Mouse (Mus musculus) hindbrain, embryonic 12.5 days (tissue): ENCODE results near the gene Kat6b. TPM values are rescaled to one million over a fixed set of nuclear protein-coding genes. Genes with fewer than 3 reads are reported as not detected.

Source experiments
- ATAC-seq: fragments of 200-750 bp; cut with Nextera tagmentation; 2 replicates; pipeline ENCODE4 v1.8.0; 2017; ENCODE audit warnings: moderate TSS enrichment; ENCODE audit not compliant: low FRiP score
- H3K27ac ChIP-seq: fragments of 300-500 bp; sonication (generic); 2 replicates; pipeline ENCODE4 v1.5.1; 2016; ENCODE audit warnings: mild to moderate bottlenecking
- H3K27me3 ChIP-seq: fragments of 300-500 bp; sonication (generic); 2 replicates; pipeline ENCODE4 v1.6.1; 2016; ENCODE audit warnings: mild to moderate bottlenecking
- H3K36me3 ChIP-seq: fragments of 300-500 bp; sonication (generic); 2 replicates; pipeline ENCODE4 v1.6.1; 2016; ENCODE audit warnings: mild to moderate bottlenecking
- H3K4me1 ChIP-seq: fragments of 300-500 bp; sonication (generic); 2 replicates; pipeline ENCODE4 v1.6.1; 2016
- H3K4me2 ChIP-seq: fragments of 300-500 bp; sonication (generic); replicated peaks from 2 replicates; pipeline ENCODE4 v1.6.1; 2016; ENCODE audit warnings: mild to moderate bottlenecking
- H3K4me3 ChIP-seq: fragments of 300-500 bp; sonication (generic); 2 replicates; pipeline ENCODE4 v1.5.1; 2016; ENCODE audit warnings: mild to moderate bottlenecking
- H3K9ac ChIP-seq: fragments of 300-500 bp; sonication (generic); 2 replicates; pipeline ENCODE4 v1.6.1; 2016; ENCODE audit warnings: mild to moderate bottlenecking, moderate library complexity
- H3K9me3 ChIP-seq: fragments of 300-500 bp; sonication (generic); replicated peaks from 2 replicates; pipeline ENCODE4 v1.6.1; 2016; ENCODE audit warnings: mild to moderate bottlenecking
- WGBS: fragments of 180-500 bp; shearing (Covaris S2); methylation state at CpG from one replicate; pipeline ENCODE4 v1.1.7; 2016; 5-methylcytosine and 5-hydroxymethylcytosine counted together
- polyA plus RNA-seq: library from polyadenylated mRNA; unstranded; fragments of >200 nt; fragmentation: Nextera tagmentation; extraction: Ambion mirVana; gene quantifications from 2 replicates; pipeline ENCODE4 v1.2.1, GENCODE M21; 2016

Gene Kat6b
- polyA plus RNA-seq, 1 experiment from 2014 or later, result 27.1 TPM

DNA sequence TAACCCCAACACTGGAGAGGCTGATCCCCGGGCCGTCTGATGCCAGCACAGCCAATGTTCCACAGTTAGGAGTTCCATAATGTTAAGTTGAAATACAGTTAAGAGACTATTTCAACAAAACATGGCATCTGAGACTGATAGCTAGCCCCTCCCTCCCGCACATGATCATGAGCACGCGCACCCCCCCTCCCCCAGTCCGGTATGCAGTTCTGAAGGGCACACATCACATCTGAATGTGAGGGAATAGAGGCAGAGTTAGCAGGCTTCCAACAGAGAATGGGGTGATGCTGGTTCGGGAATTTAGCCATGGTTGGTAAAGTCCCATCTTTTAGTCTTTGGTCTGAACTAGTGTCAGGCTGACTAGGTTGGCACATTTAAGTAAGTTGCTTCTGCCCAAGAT lies 70.4 kb downstream of the Kat6b start:
- Histone ChIP-seq H3K36me3 (no peaks in the 10 kb centered on the region), H3K9ac (no peak overlapping the region), H3K4me3 (no peak overlapping the region), H3K4me1 (peaks cover 33% of the 10 kb centered on the region), H3K27ac (no peak overlapping the region), H3K27me3 (no peaks in the 10 kb centered on the region), H3K4me2 (no peak overlapping the region), H3K9me3 (no peaks in the 10 kb centered on the region)
- WGBS, result 89% methylated on average over 7 of the region's 7 CpGs
- ATAC-seq, result no peak

DNA sequence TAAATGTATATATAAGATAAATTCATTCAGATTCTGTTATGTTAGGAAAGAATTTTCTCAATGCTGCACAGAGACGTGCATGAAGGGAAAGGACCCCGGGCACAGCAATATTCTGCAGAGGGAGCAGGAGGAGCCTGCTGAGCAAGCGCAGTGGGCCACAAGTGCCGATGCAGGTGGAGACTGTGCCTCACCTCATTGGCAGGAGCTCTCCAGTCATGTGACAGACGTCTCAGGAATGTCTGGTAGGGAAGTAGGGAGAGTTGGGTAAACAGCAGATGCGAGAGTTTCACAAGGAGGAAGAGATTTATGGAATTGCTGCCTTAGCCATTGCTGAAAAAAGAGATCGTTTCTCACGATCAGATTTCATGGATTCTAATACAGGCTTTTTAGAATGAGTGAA lies 71.7 kb downstream of the Kat6b start:
- no peaks in the 10 kb centered on the region for H3K27me3 ChIP-seq
- no peak overlapping the region for H3K27ac ChIP-seq
- H3K9me3 ChIP-seq, result no peaks in the 10 kb centered on the region
- H3K9ac ChIP-seq, result no peak overlapping the region
- H3K4me3 ChIP-seq, result no peak overlapping the region
- WGBS, result 76% methylated on average over 8 of the region's 8 CpGs
- H3K4me2 ChIP-seq, result no peak overlapping the region
- no peaks in the 10 kb centered on the region for H3K36me3 ChIP-seq
- peaks cover 20% of the 10 kb centered on the region for H3K4me1 ChIP-seq
- no peak for ATAC-seq

DNA sequence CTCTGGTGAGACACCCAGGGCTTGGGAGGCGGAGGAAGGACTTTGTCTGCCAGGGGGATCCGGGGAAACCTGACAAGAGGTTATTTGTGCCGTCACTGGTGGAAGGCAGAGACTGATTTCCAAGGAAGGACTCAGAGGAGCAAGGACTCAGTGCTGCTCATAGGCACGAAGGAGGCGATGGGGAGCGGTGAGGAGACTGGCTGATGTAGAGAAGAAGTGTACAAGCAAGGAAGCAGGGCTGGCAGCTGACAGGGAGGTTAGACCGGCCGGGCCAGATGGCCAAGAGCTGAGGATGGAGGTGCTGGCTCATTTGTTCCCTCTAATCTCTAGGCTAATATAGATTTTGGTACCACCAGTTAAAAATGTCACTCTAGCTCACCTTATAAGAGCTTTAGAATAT lies 72.8 kb downstream of the Kat6b start:
- Histone ChIP-seq H3K4me3 (no peak overlapping the region), H3K36me3 (no peaks in the 10 kb centered on the region), H3K27ac (no peak overlapping the region), H3K9ac (no peak overlapping the region), H3K4me1 (peaks cover 19% of the 10 kb centered on the region), H3K27me3 (no peaks in the 10 kb centered on the region), H3K9me3 (no peaks in the 10 kb centered on the region), H3K4me2 (no peak overlapping the region)
- no peak for ATAC-seq
- WGBS, result 82% methylated on average over 8 of the region's 8 CpGs

DNA sequence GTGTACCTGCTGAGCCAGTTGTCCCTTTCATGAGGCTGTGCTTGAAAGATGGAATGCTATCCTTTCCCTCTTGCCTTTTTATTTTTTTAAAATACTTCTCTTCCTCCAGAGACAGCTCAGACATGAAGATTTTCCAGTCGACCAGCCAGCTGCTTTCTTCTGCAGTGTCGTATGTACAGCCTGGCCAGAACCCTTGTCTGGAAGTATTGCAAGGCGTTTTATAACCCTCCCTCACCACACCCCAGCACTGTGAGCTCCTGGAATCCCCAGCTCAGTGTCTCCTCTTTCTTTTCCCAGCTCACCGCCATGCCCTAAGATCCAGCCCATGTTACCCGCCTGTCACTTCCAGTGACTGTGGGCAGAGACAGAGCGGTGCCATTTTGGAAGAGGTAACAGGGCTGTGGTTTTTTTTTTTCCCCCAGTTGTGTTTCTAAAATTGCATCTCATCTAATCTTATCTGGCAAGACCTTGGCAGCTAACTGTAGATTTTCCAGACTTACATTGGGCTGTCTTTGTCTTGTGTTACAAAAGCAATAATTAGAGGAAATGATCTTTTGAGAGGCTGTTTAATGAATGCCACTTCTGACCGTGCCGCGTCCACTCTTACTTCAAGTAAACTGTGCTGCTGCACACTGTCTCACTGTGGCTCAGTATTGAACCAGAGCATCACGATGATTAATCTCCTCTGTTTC lies 77.4 kb downstream of the Kat6b start:
- H3K9ac ChIP-seq, result no peak overlapping the region
- no peak overlapping the region for H3K4me3 ChIP-seq
- H3K4me1 ChIP-seq, result peaks cover 10% of the 10 kb centered on the region
- no peaks in the 10 kb centered on the region for H3K27me3 ChIP-seq
- 0 out of 2 replicates have a peak overlapping the region, but pooled peaks have one; percentile 24 for H3K27ac ChIP-seq
- 71% methylated on average over 10 of the region's 10 CpGs for WGBS
- H3K36me3 ChIP-seq, result no peaks in the 10 kb centered on the region
- H3K9me3 ChIP-seq, result no peaks in the 10 kb centered on the region
- no peak overlapping the region for H3K4me2 ChIP-seq
- no peak for ATAC-seq

DNA sequence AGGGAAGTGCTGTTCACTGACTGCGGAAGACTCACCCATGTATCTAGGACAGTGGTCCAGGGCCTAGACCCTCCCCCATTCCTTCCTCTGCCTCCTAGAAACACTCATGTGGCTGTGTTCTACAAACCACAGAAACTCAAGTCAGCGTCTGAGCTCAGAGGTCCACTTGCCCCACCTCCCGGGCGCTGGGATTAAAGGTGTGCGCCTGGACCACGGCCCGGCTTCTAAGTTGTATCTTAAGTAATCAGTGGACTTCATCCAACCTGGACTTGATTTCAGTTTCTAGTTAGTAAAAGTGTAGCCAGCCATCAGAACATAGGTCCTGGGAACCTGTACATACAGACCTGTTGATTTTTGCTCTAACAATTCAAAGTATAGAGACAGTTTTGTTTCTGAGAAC lies 78.2 kb downstream of the Kat6b start:
- Histone ChIP-seq H3K27ac (no peak overlapping the region), H3K36me3 (no peaks in the 10 kb centered on the region), H3K4me2 (no peak overlapping the region), H3K4me1 (peaks cover 14% of the 10 kb centered on the region), H3K27me3 (no peaks in the 10 kb centered on the region), H3K4me3 (no peak overlapping the region), H3K9me3 (no peaks in the 10 kb centered on the region), H3K9ac (no peak overlapping the region)
- WGBS, result 89% methylated on average over 7 of the region's 7 CpGs
- ATAC-seq, result no peak

DNA sequence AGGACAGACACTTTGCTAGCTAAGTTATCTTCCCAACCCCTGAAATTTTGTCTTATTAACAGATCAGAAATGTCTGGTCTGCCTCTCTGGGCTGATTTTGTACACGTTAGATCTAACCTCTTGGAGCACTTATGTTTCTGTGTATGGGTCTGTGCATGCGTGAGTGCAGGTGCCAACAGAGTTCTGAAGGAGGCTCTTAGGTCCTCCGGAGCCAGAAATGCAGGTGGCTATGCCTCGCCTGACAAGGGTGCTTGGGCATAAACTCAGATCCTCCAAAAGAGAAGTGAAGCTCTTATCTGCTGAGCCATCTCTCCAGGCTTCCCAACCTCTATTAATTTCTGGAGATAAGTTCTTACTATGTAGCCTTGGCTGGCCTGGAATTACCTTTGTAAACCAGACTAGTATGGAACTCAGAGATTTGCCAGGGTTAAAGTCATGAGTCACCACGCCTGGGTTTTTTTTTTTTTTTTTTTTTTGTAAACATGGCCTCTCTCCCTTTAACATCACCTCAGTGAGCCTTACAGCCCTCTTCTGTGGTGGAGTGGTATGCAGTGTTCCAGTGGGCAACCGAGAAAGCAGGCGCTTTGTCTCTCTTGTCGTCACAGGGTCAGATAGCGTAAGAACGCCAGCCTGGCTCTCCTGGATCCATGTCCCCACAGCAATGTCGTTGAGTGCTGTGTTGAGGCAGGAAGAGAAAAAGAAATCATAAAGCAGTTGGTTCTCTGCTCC lies 79.4 kb downstream of the Kat6b start:
- 90% methylated on average over 11 of the region's 11 CpGs for WGBS
- Histone ChIP-seq H3K4me2 (no peak overlapping the region), H3K9ac (no peak overlapping the region), H3K9me3 (no peaks in the 10 kb centered on the region), H3K4me3 (no peak overlapping the region), H3K27ac (no peak overlapping the region), H3K4me1 (peaks cover 14% of the 10 kb centered on the region), H3K27me3 (no peaks in the 10 kb centered on the region), H3K36me3 (no peaks in the 10 kb centered on the region)
- no peak for ATAC-seq

DNA sequence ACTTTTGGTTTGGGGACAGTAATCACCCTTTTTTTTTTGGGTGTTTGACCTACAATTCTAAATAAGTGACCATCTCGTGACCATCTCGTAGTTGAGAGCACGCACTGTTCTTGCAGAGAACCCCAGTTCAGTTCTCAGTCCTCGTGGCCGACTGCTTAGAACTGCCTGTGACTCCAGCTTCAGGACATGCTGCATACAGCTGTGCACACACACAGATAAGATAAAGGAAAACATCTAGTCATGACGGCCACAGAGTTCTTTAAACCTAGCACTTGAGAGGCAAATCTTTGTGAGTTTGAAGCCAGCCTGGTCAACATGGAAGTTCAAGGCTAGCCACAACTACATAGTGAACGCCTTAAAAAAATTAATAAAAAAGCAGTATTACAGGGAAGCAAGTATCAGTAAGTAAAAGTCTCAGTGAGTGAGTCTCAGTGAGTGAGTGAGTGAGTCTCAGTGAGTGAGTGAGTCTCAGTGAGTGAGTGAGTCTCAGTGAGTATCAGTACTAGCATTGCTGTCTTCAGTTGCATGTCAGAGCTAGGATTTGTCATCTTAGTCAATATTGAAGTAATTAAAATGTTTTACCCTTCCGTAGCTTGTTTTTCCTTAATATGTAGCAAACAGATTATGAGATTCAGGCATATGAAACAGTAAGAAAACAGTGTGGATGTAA lies 80.3 kb downstream of the Kat6b start:
- WGBS, result 90% methylated on average over 8 of the region's 8 CpGs
- Histone ChIP-seq H3K4me2 (no peak overlapping the region), H3K27me3 (no peaks in the 10 kb centered on the region), H3K4me1 (peaks cover 8% of the 10 kb centered on the region), H3K27ac (no peak overlapping the region), H3K9ac (no peak overlapping the region), H3K9me3 (no peaks in the 10 kb centered on the region), H3K36me3 (no peaks in the 10 kb centered on the region), H3K4me3 (no peak overlapping the region)
- no peak for ATAC-seq

DNA sequence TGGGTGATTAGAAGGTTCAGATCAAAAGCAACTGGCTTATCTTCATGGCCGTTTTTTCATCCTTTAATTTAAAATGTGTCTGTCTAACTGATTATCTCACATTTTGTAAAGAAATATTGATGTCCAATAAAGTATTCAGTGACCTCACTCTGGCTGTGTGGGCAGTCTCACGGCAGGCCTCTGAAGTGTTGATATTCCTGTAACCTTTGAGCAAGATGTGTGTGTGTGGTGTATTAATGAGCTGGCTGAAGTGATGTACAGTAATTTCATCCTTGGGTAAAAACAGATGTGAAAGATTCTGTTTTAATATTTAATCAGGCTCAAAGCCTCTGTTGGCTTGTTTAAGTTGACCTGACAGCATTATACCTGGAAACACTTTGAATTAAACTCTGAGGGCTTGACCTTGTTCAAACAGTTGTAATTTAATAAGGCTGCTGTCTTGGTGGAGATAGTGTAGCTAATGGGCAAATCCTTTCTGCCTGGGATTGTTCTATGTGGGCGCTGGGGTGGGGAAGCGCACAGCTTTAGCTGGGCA lies 82.4 kb downstream of the Kat6b start:
- Histone ChIP-seq H3K9me3 (no peaks in the 10 kb centered on the region), H3K4me3 (no peak overlapping the region), H3K27me3 (no peaks in the 10 kb centered on the region), H3K27ac (no peak overlapping the region), H3K9ac (no peak overlapping the region), H3K36me3 (no peaks in the 10 kb centered on the region), H3K4me2 (no peak overlapping the region), H3K4me1 (peaks cover 10% of the 10 kb centered on the region; the same call in 1 of the 2 replicates)
- ATAC-seq, result no peak
- 69% methylated on average over 4 of the region's 4 CpGs for WGBS

DNA sequence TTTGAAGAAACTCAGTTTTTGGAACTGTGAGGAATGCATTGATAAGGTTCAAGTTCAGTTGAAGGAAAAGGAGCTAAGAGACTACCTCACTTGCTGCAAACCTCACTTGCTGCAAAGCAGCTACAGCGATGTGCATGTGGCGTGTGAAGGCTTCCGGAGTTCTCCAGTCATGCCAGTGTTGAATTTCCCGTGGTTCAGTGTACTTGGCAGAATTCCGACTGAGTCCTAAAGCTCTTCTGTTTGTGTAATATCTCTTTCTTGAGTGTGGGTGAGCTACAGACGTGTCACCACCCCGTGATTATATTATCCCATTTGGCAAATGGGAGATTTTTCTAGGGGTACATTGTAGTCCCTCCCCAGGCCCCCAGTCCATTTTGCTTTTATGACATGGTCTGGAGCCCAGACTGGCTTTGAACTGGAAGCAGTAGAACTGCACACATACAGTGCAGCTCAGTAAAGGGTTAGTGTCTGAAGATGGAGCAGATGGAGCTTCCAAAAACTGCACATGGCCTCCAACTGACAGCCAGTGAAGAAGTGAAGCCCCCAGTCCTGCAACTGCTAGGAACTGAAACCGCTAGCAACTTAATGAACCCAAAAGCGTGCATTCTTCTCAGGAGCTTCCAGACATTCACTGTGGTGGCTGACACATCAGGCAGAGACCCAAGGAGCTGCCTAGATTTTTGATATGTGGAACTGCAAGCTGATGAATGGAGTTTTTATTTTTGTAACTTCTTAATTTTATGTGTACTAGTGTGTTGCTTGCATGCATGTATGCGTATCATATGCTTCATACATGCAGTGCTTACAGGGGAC lies 84.5 kb downstream of the Kat6b start:
- Histone ChIP-seq H3K9me3 (no peaks in the 10 kb centered on the region), H3K4me2 (no peak overlapping the region), H3K27ac (no peak overlapping the region), H3K36me3 (no peaks in the 10 kb centered on the region), H3K4me3 (no peak overlapping the region), H3K27me3 (no peaks in the 10 kb centered on the region), H3K4me1 (peaks cover 14% of the 10 kb centered on the region), H3K9ac (no peak overlapping the region)
- 90% methylated on average over 10 of the region's 10 CpGs for WGBS
- ATAC-seq, result no peak

DNA sequence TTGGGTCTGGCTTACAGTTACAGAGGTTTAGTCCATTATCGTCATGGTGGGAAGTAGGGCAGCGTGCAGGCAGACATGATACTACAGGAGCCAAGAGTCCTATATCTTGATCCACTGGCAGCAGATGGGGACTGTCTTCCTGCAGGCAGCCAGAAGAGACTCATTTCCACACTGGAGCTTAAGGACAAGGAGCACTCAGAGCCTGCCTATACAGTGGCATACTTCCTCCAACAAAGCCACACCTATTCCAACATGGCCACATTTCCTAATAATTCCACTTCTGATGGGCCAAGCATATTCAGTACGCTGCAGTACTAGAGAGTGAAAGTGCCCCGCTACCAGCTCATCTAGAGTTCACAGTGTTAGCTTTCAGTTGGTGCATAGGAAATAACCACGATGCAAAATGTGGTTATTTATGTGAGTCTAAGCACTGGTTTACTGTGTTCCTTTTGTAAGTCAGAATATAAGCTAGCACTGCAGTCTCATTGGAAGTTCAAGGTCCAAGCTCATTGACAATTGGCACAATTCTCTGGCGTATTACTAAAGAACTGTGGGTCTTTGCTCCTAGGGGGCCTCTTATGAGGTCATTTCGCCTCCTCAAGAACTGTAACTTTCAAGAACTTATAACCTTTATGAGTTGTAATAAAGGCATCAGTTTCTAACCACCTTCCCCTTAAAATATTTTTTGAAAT lies 86.2 kb downstream of the Kat6b start:
- ATAC-seq, result no peak
- H3K9me3 ChIP-seq, result no peaks in the 10 kb centered on the region
- no peak overlapping the region for H3K4me2 ChIP-seq
- no peak overlapping the region for H3K4me3 ChIP-seq
- no peak overlapping the region for H3K9ac ChIP-seq
- H3K36me3 ChIP-seq, result no peaks in the 10 kb centered on the region
- 96% methylated on average over 7 of the region's 7 CpGs for WGBS
- no peak overlapping the region for H3K27ac ChIP-seq
- no peaks in the 10 kb centered on the region for H3K27me3 ChIP-seq
- peaks cover 14% of the 10 kb centered on the region for H3K4me1 ChIP-seq

DNA sequence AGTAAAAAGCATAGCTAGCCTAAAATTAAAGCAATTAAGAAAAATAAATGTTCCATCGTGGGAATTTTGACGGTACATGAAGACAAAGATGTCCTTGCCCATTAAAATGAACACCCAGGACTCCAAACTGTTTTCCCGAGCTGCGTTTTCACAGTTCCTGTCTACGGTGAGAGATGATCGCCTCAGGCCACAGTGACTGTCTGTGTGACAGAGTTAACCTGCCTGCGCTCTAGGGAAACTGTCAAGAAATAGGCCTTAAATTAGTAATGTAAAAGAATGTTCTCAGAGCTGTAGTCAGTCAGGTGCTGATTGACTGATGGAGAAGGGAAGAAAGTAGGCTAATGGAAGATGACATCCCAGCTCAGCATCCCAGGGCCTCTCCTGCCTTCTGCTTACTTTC lies 87.6 kb downstream of the Kat6b start:
- Histone ChIP-seq H3K9me3 (no peaks in the 10 kb centered on the region), H3K4me1 (peaks cover 14% of the 10 kb centered on the region), H3K36me3 (no peaks in the 10 kb centered on the region), H3K27ac (no peak overlapping the region), H3K4me2 (no peak overlapping the region), H3K27me3 (no peaks in the 10 kb centered on the region), H3K4me3 (no peak overlapping the region), H3K9ac (no peak overlapping the region)
- no peak for ATAC-seq
- WGBS, result 78% methylated on average over 7 of the region's 7 CpGs
